Mouse (Mus musculus) MEL (cell line): ENCODE measurements around the gene A430005L14Rik. TPM values are rescaled to one million over a fixed set of nuclear protein-coding genes. Genes with fewer than 3 reads are reported as not detected.

ENCODE experiments used
- DNase-seq: peaks from one replicate; pipeline ENCODE4 v3.0.0; 2011; ENCODE audit warnings: low read depth, low spot score
- H3K27ac ChIP-seq: 2 replicates; pipeline ENCODE4 v1.5.1; 2012; ENCODE audit warnings: low read depth, mild to moderate bottlenecking, control low read depth, low read length, moderate library complexity; ENCODE audit not compliant: control insufficient read depth
- H3K27me3 ChIP-seq, 2 experiments: fragments of 150-350 bp in 1 of 2; sonication (generic) in 1 of 2; 2 replicates each; pipeline ENCODE4 v1.6.1; 2012; ENCODE audit warnings: low read length in 2 of 2, mild to moderate bottlenecking in 2 of 2, improper control_type of control experiment in 1 of 2, moderate library complexity in 1 of 2; ENCODE audit not compliant: insufficient read depth in 2 of 2, control insufficient read depth in 1 of 2
- H3K36me3 ChIP-seq, 2 experiments: 2 replicates each; pipeline ENCODE4 v1.6.1; 2012 to 2014; ENCODE audit warnings: low read length in 2 of 2, improper control_type of control experiment in 1 of 2, inconsistent platforms in 1 of 2, mild to moderate bottlenecking in 1 of 2; ENCODE audit not compliant: insufficient read depth in 2 of 2, control insufficient read depth in 1 of 2
- H3K4me1 ChIP-seq, 2 experiments: fragments of 150-350 bp in 1 of 2; sonication (generic) in 1 of 2; 2 replicates each; pipeline ENCODE4 v1.6.1; 2012; ENCODE audit warnings: low read length in 2 of 2, improper control_type of control experiment in 1 of 2, mild to moderate bottlenecking in 1 of 2; ENCODE audit not compliant: insufficient read depth in 2 of 2, control insufficient read depth in 1 of 2
- H3K4me3 ChIP-seq, 2 experiments: fragments of 150-350 bp in 1 of 2; sonication (generic) in 1 of 2; 2 replicates each; pipeline ENCODE4 v1.5.1; 2012; ENCODE audit warnings: low read depth in 2 of 2, low read length in 2 of 2, mild to moderate bottlenecking in 2 of 2, moderate library complexity in 2 of 2, control low read depth in 1 of 2, improper control_type of control experiment in 1 of 2; ENCODE audit not compliant: control insufficient read depth in 1 of 2, insufficient read depth in 1 of 2
- H3K79me2 ChIP-seq: 2 replicates; pipeline ENCODE4 v1.6.1; 2012; ENCODE audit warnings: mild to moderate bottlenecking, low read length, moderate library complexity; ENCODE audit not compliant: control insufficient read depth, poor library complexity, insufficient read depth
- H3K9ac ChIP-seq: 2 replicates; pipeline ENCODE4 v1.6.1; 2012; ENCODE audit warnings: low read depth, mild to moderate bottlenecking, control low read depth, low read length, moderate library complexity; ENCODE audit not compliant: control insufficient read depth, poor library complexity, severe bottlenecking
- H3K9me3 ChIP-seq: fragments of 150-350 bp; sonication (generic); replicated peaks from 2 replicates; pipeline ENCODE4 v1.6.1; 2012; ENCODE audit warnings: mild to moderate bottlenecking, low read length, improper control_type of control experiment, moderate library complexity; ENCODE audit not compliant: insufficient read depth
- BHLHE40 ChIP-seq: IDR thresholded peaks from 2 replicates; pipeline ENCODE4 v1.6.1; 2012; ENCODE audit warnings: low read depth, mild to moderate bottlenecking, inconsistent platforms, low read length, improper control_type of control experiment, borderline replicate concordance
- CHD1 ChIP-seq: IDR thresholded peaks from 2 replicates; pipeline ENCODE4 v1.6.1; 2012; ENCODE audit warnings: low read depth, mild to moderate bottlenecking, inconsistent platforms, low read length, improper control_type of control experiment
- CTCF ChIP-seq, 3 experiments: IDR thresholded peaks in 2 of 3; conservative IDR thresholded peaks in 1 of 3; 2 replicates each; pipeline ENCODE4 v1.5.1; 2011 to 2012; ENCODE audit warnings: low read length in 3 of 3, low read depth in 2 of 3, mild to moderate bottlenecking in 2 of 3, improper control_type of control experiment in 1 of 3, inconsistent platforms in 1 of 3, mixed read lengths in 1 of 3, moderate library complexity in 1 of 3; ENCODE audit not compliant: control insufficient read depth in 1 of 3, insufficient read depth in 1 of 3, poor library complexity in 1 of 3, severe bottlenecking in 1 of 3
- E2F4 ChIP-seq: IDR thresholded peaks from 2 replicates; pipeline ENCODE4 v1.6.1; 2011; ENCODE audit warnings: low read depth, low read length, improper control_type of control experiment, borderline replicate concordance
- ETS1 ChIP-seq: IDR thresholded peaks from 2 replicates; pipeline ENCODE4 v1.6.1; 2012; ENCODE audit warnings: low read depth, mild to moderate bottlenecking, inconsistent platforms, low read length, improper control_type of control experiment, moderate library complexity
- GABPA ChIP-seq: IDR thresholded peaks from 2 replicates; pipeline ENCODE4 v1.6.1; 2012; ENCODE audit warnings: low read depth, mild to moderate bottlenecking, inconsistent platforms, low read length, improper control_type of control experiment, moderate library complexity
- GATA1 ChIP-seq: IDR thresholded peaks from 2 replicates; pipeline ENCODE4 v1.6.1; 2011; ENCODE audit warnings: low read depth, low read length, improper control_type of control experiment
- HCFC1 ChIP-seq: IDR thresholded peaks from 2 replicates; pipeline ENCODE4 v1.6.1; 2012; ENCODE audit warnings: low read depth, mild to moderate bottlenecking, inconsistent platforms, low read length, improper control_type of control experiment, moderate library complexity
- KAT2A ChIP-seq: conservative IDR thresholded peaks from 2 replicates; pipeline ENCODE4 v1.6.1; 2012; ENCODE audit warnings: low read depth, low read length, improper control_type of control experiment, inconsistent platforms
- MAFK ChIP-seq: IDR thresholded peaks from 2 replicates; pipeline ENCODE4 v1.6.1; 2011; ENCODE audit warnings: low read depth, mild to moderate bottlenecking, low read length, improper control_type of control experiment, borderline replicate concordance
- MAZ ChIP-seq: IDR thresholded peaks from 2 replicates; pipeline ENCODE4 v1.6.1; 2012; ENCODE audit warnings: low read depth, mild to moderate bottlenecking, inconsistent platforms, low read length, improper control_type of control experiment
- MEF2A ChIP-seq: IDR thresholded peaks from 2 replicates; pipeline ENCODE4 v1.6.1; 2014; ENCODE audit warnings: low read depth, mild to moderate bottlenecking, inconsistent platforms, low read length, improper control_type of control experiment; ENCODE audit not compliant: poor library complexity, insufficient replicate concordance, severe bottlenecking; ENCODE audit errors: extremely low read depth
- MXI1 ChIP-seq: IDR thresholded peaks from 2 replicates; pipeline ENCODE4 v1.6.1; 2011; ENCODE audit warnings: mild to moderate bottlenecking, low read depth, low read length, improper control_type of control experiment
- MYB ChIP-seq: IDR thresholded peaks from 2 replicates; pipeline ENCODE4 v1.6.1; 2011; ENCODE audit warnings: mild to moderate bottlenecking, low read depth, low read length, improper control_type of control experiment
- NELFE ChIP-seq: IDR thresholded peaks from 2 replicates; pipeline ENCODE4 v1.6.1; 2011; ENCODE audit warnings: low read depth, low read length, improper control_type of control experiment
- POLR2A ChIP-seq, 2 experiments: IDR thresholded peaks; 2 replicates each; pipeline ENCODE4 v1.6.1; 2011 to 2012; ENCODE audit warnings: low read length in 2 of 2, mild to moderate bottlenecking in 2 of 2, control low read depth in 1 of 2, improper control_type of control experiment in 1 of 2, low read depth in 1 of 2, moderate library complexity in 1 of 2; ENCODE audit not compliant: control insufficient read depth in 1 of 2, insufficient read depth in 1 of 2, poor library complexity in 1 of 2
- SIN3A ChIP-seq: IDR thresholded peaks from 2 replicates; pipeline ENCODE4 v1.6.1; 2012; ENCODE audit warnings: low read length, improper control_type of control experiment, inconsistent platforms
- SMC3 ChIP-seq: IDR thresholded peaks from 2 replicates; pipeline ENCODE4 v1.6.1; 2011; ENCODE audit warnings: low read depth, low read length, improper control_type of control experiment
- TAL1 ChIP-seq: IDR thresholded peaks from 2 replicates; pipeline ENCODE4 v1.6.1; 2012; ENCODE audit warnings: mild to moderate bottlenecking, inconsistent platforms, low read length, moderate library complexity, mixed read lengths
- TCF12 ChIP-seq: IDR thresholded peaks from 2 replicates; pipeline ENCODE4 v1.6.1; 2014; ENCODE audit warnings: low read depth, mild to moderate bottlenecking, inconsistent platforms, low read length, improper control_type of control experiment, moderate library complexity
- USF1 ChIP-seq: IDR thresholded peaks from 2 replicates; pipeline ENCODE4 v1.6.1; 2014; ENCODE audit warnings: low read depth, mild to moderate bottlenecking, inconsistent platforms, low read length, improper control_type of control experiment, moderate library complexity
- USF2 ChIP-seq, 2 experiments: IDR thresholded peaks; 2 replicates each; pipeline ENCODE4 v1.6.1; 2011 to 2012; ENCODE audit warnings: improper control_type of control experiment in 2 of 2, low read length in 2 of 2, borderline replicate concordance in 1 of 2, inconsistent platforms in 1 of 2, low read depth in 1 of 2, mild to moderate bottlenecking in 1 of 2; ENCODE audit not compliant: insufficient read depth in 1 of 2
- ZC3H11A ChIP-seq: IDR thresholded peaks from 2 replicates; pipeline ENCODE4 v1.6.1; 2012; ENCODE audit warnings: low read depth, mild to moderate bottlenecking, inconsistent platforms, low read length, improper control_type of control experiment
- ZKSCAN1 ChIP-seq: IDR thresholded peaks from 2 replicates; pipeline ENCODE4 v1.6.1; 2012; ENCODE audit warnings: low read depth, mild to moderate bottlenecking, inconsistent platforms, low read length, improper control_type of control experiment, moderate library complexity
- ZMIZ1 ChIP-seq: IDR thresholded peaks from 2 replicates; pipeline ENCODE4 v1.6.1; 2012; ENCODE audit warnings: low read depth, mild to moderate bottlenecking, inconsistent platforms, low read length, improper control_type of control experiment, moderate library complexity
- ZNF384 ChIP-seq: IDR thresholded peaks from 2 replicates; pipeline ENCODE4 v1.6.1; 2012; ENCODE audit warnings: low read depth, mild to moderate bottlenecking, inconsistent platforms, low read length, improper control_type of control experiment
- polyA plus RNA-seq, 2 experiments: library from polyadenylated mRNA; stranded (reverse) in 1 of 2; unstranded in 1 of 2; fragments of >175 nt in 1 of 2; fragments of >200 nt in 1 of 2; gene quantifications; 2 replicates each; pipeline versions ENCODE4 v1.2.1 to v1.2.4; 2012; ENCODE audit warnings: low replicate concordance in 2 of 2, low read depth in 1 of 2; ENCODE audit not compliant: insufficient read length in 2 of 2, insufficient read depth in 1 of 2, missing spikeins in 1 of 2
- total RNA-seq: library from RNA; depleted of rRNA; stranded (reverse); fragments of 300-350 nt; gene quantifications from 2 replicates; pipeline ENCODE4 v1.2.3, GENCODE M21; 2012

A430005L14Rik gene
- total and polyA plus RNA-seq, 3 experiments = 48.0 to 72.8 TPM; not detected in 1

DNA sequence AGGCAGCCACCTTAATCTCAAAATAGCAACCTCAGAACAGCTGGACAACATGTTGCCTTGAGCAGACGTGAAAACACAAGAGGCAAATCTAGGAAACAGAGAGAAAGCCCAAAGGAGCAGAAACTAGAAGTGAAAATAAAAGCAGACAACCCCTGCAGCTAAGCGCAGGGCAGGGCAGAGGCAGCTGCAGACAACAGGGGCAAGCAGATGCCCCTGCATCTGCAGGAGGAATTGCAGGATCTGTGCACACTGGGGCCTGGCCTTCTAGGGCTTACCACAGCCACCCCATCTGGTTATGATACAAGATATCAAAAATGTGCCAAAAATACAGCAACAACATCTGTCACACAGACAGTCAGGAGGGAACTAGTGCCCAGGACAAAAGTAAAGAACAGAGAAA, 10.5 kb downstream of the A430005L14Rik start:
- TF ChIP-seq ZC3H11A (no peak), ZKSCAN1 (no peak), POLR2A (IDR thresholded peaks at IDR 0.05; ENCODE audit: control insufficient read depth in 1 of 2, insufficient read depth in 1 of 2, low read depth in 1 of 2, low read length in 2 of 2, poor library complexity in 1 of 2) (no peak), TCF12 (no peak), MYB (no peak), MEF2A (no peak), HCFC1 (no peak), MAZ (no peak), E2F4 (no peak), SMC3 (no peak), TAL1 (no peak), USF1 (no peak), USF2 (IDR thresholded peaks at IDR 0.05; ENCODE audit: borderline replicate concordance in 1 of 2, insufficient read depth in 1 of 2, low read depth in 1 of 2, low read length in 2 of 2) (no peak)
- Histone ChIP-seq H3K27ac (no peak overlapping the region), H3K79me2 (no peaks in the 10 kb centered on the region), H3K4me3 (no peak overlapping the region), H3K9ac (no peak overlapping the region), H3K27me3 (no peaks in the 10 kb centered on the region), H3K4me1 (no peaks in the 10 kb centered on the region), H3K9me3 (no peaks in the 10 kb centered on the region), H3K36me3 (no peaks in the 10 kb centered on the region; a peak in 1 of 4 replicates)
- no peak for DNase-seq

DNA sequence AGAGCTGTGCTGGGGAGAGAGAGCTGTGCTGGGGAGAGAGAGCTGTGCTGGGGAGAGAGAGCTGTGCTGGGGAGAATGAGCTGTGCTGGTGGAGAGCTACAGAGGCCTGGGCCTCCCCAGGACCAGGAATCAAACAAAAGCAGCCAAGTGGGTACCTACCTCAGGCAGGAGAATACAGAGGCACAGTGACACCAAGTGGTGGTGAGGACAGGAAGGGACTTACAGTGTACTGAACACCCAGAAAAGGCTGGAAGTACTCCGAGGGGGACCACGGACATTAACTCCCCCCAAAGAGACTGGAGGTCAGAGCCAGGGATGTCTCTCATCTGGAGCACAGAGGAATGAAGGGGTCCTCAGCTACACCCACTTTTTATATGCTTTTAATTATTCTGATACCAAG, 11.0 kb downstream of the A430005L14Rik start:
- Histone ChIP-seq H3K36me3 (no peaks in the 10 kb centered on the region; a peak in 1 of 4 replicates), H3K4me1 (no peaks in the 10 kb centered on the region)
- TF ChIP-seq MXI1 (no peak), CHD1 (no peak), MAFK (no peak), BHLHE40 (no peak), E2F4 (no peak), KAT2A (no peak), MEF2A (no peak), SIN3A (no peak), USF1 (no peak), HCFC1 (no peak), ZNF384 (no peak), GABPA (no peak), CTCF (IDR thresholded peaks at IDR 0.05 in 2 of 3, conservative IDR thresholded peaks at IDR 0.05 in 1 of 3; ENCODE audit: control insufficient read depth in 1 of 3, insufficient read depth in 1 of 3, low read depth in 2 of 3, low read length in 3 of 3, poor library complexity in 1 of 3, severe bottlenecking in 1 of 3) (no peak), NELFE (no peak), ZMIZ1 (no peak), ETS1 (no peak), GATA1 (no peak)
- TF ChIP-seq, all 39 proteins: peak for 0
- no peaks in the 10 kb centered on the region for H3K9me3 ChIP-seq
- no peaks in the 10 kb centered on the region for H3K79me2 ChIP-seq
- no peak for DNase-seq
- no peak overlapping the region for H3K9ac ChIP-seq
- no peaks in the 10 kb centered on the region for H3K27me3 ChIP-seq
- H3K27ac ChIP-seq = no peak overlapping the region
- no peak overlapping the region for H3K4me3 ChIP-seq
